Mouse (Mus musculus) neutrophil, adult 65 days (primary cell): ENCODE measurements around the gene Tsacc. TPM values are rescaled to one million over a fixed set of nuclear protein-coding genes. Genes with fewer than 3 reads are reported as not detected.

Source experiments
- total RNA-seq: library from RNA; stranded (reverse); gene quantifications from 2 replicates; pipeline ENCODE4 v1.2.4, GENCODE M21; 2023

Gene Tsacc
- total RNA-seq, result 0.75 TPM in 1 of 2 replicates, not detected in the other

DNA sequence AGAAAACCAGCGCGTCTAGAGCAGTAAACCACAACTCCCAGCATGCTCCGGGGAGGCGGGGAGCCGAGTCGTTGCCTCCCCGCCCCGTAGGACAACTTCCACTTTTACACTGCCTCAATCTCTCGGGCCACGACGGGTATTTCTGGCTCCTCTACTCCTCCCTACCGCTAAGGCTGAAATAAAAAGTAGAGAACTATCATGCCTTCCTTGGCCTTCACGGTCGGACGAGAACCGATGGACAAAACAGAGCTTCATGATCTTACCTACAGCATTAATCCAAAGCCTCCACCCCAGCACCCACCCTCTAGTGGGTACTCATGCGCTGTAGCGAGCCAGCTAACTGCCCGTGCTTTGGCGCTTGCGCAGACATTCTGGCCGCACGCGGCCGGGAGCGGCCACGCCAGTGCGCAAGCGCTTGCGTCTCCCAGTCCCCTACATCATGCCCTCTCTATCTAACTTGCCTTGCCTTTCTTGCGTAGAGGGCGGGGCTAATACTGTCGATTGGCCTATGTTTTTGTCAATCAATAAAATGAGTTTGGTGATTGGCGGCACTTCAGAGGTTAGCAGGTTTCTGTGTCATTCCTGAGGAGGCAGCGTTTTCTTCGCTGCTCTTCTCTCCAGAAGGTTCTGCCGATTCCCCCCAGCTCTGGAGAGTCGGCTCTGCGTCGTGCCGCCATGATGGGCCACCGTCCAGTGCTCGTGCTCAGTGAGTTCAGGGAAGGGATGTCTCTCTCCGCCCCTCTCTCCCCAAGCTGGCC, at the start of gene Tsacc, which contains the start of gene Cct3:
Tsacc (minus strand) TSS at position 439 of the 758 bp plus-strand sequence.
Cct3 (plus strand) TSS at position 556 of the 758 bp plus-strand sequence.

DNA sequence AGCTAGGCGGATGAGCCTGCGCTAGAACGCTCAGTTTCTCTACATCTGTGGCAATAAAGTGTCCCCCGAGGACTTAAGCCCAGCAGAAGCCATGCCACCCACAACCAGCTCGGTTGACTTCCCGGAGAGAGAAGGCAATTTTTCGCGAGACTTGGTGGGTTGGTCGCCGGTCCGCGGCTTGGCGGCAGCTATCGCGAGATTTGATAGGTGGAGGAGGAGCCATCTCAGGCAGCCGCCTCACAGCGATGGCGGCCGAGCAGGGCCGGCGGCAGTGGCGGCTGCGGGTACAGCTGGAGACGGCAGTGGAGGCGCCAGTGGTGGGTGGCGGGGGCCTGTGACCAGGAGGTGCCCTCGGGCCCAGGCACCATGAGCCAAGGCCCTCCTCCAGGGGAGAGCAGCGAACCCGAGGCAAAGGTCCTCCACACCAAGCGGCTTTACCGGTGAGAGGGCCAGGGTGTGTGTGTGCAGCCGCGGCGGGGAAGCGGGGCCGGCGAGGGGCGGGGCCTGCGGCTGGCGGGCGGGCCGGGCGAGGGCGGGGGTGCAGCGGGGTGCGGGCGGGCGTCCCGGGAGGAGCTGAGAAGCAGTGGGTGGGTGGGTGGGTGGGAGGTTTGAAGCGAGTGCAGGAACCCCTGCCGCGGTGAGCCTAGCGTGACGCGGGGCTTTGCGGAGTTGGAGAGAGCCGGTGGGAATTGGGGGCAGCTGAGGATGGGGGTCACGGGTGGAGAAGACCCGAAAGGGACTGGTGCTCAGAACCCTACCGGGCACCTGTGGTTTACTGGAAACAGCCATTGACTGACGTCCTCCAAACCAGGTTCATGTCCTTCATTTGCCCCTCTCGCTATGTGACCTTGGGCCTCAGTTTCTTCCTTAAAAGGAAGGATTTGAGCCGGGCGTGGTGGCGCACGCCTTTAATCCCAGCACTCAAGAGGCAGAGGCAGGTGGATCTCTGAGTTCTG, 39.5 kb upstream of the Tsacc start, which contains the start of the genes Tmem79 and Smg5:
Tmem79 (minus strand) TSS at position 91 of the 956 bp plus-strand sequence.
Smg5 (plus strand) TSS at position 203 of the 956 bp plus-strand sequence.

DNA sequence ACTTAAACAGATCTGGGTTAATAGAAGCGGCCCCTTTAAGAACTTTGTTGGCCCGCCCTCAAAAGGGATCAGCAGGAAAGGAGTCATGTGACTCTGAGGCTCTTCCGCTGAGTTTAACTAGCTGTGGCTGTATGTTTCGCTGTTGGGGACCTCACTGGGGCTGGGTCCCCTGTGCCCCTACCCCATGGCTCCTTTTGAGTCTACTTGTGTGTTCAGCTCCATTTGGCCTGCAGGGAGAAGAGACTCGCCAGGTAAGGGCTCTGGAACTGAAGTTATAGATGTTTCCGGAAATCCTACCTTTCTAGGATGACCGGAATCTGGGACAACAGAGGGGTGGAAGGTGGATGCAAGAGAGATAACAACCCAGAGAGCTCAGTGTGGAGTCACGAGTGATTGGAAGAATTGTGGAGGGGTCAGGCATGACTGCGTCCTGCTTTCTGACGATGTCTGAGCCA, 28.2 kb upstream of the Tsacc start, which contains the start of gene Glmp:
Glmp (plus strand) TSS at position 73 of the 455 bp plus-strand sequence.

DNA sequence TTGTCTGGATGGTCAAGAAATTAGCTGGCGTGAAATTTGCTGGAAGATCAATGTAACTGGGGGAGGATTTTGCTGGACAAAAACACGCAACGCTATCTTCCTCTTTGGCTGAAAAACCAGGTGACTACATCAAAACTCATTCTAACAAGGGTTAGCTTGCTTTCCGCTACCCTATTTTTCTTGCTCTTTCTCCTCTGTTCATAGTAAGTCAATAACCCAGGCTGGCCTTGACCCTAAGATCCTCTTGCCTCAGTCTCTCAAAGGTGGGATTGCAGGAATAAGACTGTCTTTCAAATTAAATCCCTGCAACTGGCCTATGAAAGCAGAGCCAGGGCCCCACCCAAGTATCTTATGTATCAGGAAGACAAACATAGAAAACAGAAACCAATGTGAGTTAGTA, 9.7 kb downstream of the Tsacc start, which contains the start of gene Gm38392:
Gm38392 (minus strand) TSS at position 101 of the 400 bp plus-strand sequence.

DNA sequence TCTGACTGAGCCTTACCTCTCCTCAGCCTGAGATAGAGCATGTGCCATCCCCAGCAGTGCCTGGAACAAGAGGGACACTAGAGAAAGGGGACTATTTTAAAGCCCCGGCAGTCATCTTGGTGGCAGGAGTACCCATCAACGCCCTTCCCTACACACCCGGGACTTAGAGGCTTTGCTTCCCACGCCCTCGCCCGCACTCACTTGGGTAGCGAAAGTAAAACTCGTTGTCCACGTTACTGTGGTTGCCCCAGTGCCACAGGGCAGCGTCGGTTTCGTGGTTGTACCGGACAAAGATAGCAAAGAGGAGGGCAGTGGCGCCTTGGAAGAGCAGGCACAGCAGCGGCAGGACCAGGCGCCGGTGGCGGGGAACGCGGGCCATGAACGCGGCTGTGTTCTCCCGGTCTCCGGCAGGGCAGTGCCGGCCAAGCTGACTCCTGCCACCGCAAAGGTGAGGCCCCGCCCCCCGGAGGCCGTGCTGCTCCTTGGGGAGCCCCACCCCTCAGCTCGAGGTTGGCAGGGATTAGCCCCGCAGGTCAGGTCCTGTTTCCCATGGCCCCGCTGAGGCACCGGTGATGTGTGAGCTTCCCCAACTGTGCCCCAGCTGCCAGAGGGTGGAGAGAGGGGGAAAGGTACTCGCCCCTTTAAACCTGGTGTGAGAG, 42.4 kb downstream of the Tsacc start, which contains the start of gene Rhbg:
Rhbg (minus strand) TSS at position 442 of the 659 bp plus-strand sequence.

Other genes starting within 250 kb of the Tsacc start
- gene Naxe, start 238.5 kb downstream of the Tsacc start, total RNA-seq, result 21.0 and 21.5 TPM in 2 replicates
- not detected in 2 replicates for gene Ttc24, start 218.7 kb downstream of the Tsacc start, total RNA-seq
- gene Iqgap3, start 215.0 kb downstream of the Tsacc start, total RNA-seq, result 29.2 and 45.4 TPM in 2 replicates
- gene Mef2d, start 154.6 kb downstream of the Tsacc start, total RNA-seq, result 110 and 174 TPM in 2 replicates
- not detected in 2 replicates for gene Rhbg, start 42.3 kb downstream of the Tsacc start, total RNA-seq
- gene Gm38392, start 9.8 kb downstream of the Tsacc start, total RNA-seq, result not detected in 2 replicates
- 51.4 and 56.4 TPM in 2 replicates for gene Cct3, start 117 bp upstream of the Tsacc start, total RNA-seq
- gene Glmp, start 28.0 kb upstream of the Tsacc start, total RNA-seq, result 109 and 122 TPM in 2 replicates
- gene Tmem79, start 39.1 kb upstream of the Tsacc start, total RNA-seq, result 0.52 and 1.1 TPM in 2 replicates
- gene Smg5, start 39.3 kb upstream of the Tsacc start, total RNA-seq, result 37.7 and 55.2 TPM in 2 replicates
- 1.3 TPM in 1 of 2 replicates, not detected in the other for gene Paqr6, start 67.6 kb upstream of the Tsacc start, total RNA-seq
- gene Bglap3, start 75.7 kb upstream of the Tsacc start, total RNA-seq, result 6.0 and 6.1 TPM in 2 replicates
- gene Bglap2, start 81.7 kb upstream of the Tsacc start, total RNA-seq, result 6.0 and 6.9 TPM in 2 replicates
- 19.5 and 34.7 TPM in 2 replicates for gene Bglap, start 87.5 kb upstream of the Tsacc start, total RNA-seq
- gene Pmf1, start 113.3 kb upstream of the Tsacc start, total RNA-seq, result 55.0 and 71.6 TPM in 2 replicates
- gene Slc25a44, start 128.1 kb upstream of the Tsacc start, total RNA-seq, result 34.1 and 35.1 TPM in 2 replicates
- gene Sema4a, start 164.2 kb upstream of the Tsacc start, total RNA-seq, result 357 and 388 TPM in 2 replicates
- gene Lmna, start 213.0 kb upstream of the Tsacc start, total RNA-seq, result 14.9 and 16.9 TPM in 2 replicates
- 0.06 and 0.11 TPM in 2 replicates for gene Mex3a, start 235.4 kb upstream of the Tsacc start, total RNA-seq